Mouse (Mus musculus) hindbrain, embryonic 15.5 days (tissue): Measurements from ENCODE around the gene Rnf151. TPM values are rescaled to one million over a fixed set of nuclear protein-coding genes. Genes with fewer than 3 reads are reported as not detected.
A peak's percentile ranks its signal among the peaks of the same experiment; 100 is the strongest.

Source experiments
- ATAC-seq: fragments of 200-750 bp; cut with Nextera tagmentation; 2 replicates; pipeline ENCODE4 v1.8.0; 2017; ENCODE audit warnings: low read depth, moderate number of reproducible peaks, moderate TSS enrichment; ENCODE audit not compliant: low FRiP score
- H3K27ac ChIP-seq: fragments of 300-500 bp; sonication (generic); replicated peaks from 2 replicates; pipeline ENCODE4 v1.5.1; 2015; ENCODE audit warnings: mild to moderate bottlenecking, inconsistent platforms
- H3K27me3 ChIP-seq: fragments of 300-500 bp; sonication (generic); 2 replicates; pipeline ENCODE4 v1.6.1; 2015; ENCODE audit warnings: control low read depth, inconsistent platforms
- H3K36me3 ChIP-seq: fragments of 300-500 bp; sonication (generic); 2 replicates; pipeline ENCODE4 v1.6.1; 2015; ENCODE audit warnings: control low read depth, inconsistent platforms
- H3K4me1 ChIP-seq: fragments of 300-500 bp; sonication (generic); replicated peaks from 2 replicates; pipeline ENCODE4 v1.6.1; 2015; ENCODE audit warnings: control low read depth, inconsistent platforms
- H3K4me2 ChIP-seq: fragments of 300-500 bp; sonication (generic); 2 replicates; pipeline ENCODE4 v1.6.1; 2015; ENCODE audit warnings: moderate library complexity, mild to moderate bottlenecking, inconsistent platforms
- H3K4me3 ChIP-seq: fragments of 300-500 bp; sonication (generic); 2 replicates; pipeline ENCODE4 v1.5.1; 2015; ENCODE audit warnings: mild to moderate bottlenecking, inconsistent platforms
- H3K9ac ChIP-seq: fragments of 300-500 bp; sonication (generic); 2 replicates; pipeline ENCODE4 v1.6.1; 2015; ENCODE audit warnings: inconsistent platforms
- H3K9me3 ChIP-seq: fragments of 300-500 bp; sonication (generic); 2 replicates; pipeline ENCODE4 v1.6.1; 2016; ENCODE audit warnings: control low read depth, inconsistent platforms
- WGBS: fragments of 180-500 bp; shearing (Covaris S2); methylation state at CpG from one replicate; pipeline ENCODE4 v1.1.7; 2015; 5-methylcytosine and 5-hydroxymethylcytosine counted together
- polyA plus RNA-seq: library from polyadenylated mRNA; unstranded; fragments of >200 nt; fragmentation: Nextera tagmentation; extraction: Ambion mirVana; gene quantifications from 2 replicates; pipeline ENCODE4 v1.2.1, GENCODE M21; 2015

Gene Rnf151
- polyA plus RNA-seq, 1 experiment from 2014 or later = not detected

DNA sequence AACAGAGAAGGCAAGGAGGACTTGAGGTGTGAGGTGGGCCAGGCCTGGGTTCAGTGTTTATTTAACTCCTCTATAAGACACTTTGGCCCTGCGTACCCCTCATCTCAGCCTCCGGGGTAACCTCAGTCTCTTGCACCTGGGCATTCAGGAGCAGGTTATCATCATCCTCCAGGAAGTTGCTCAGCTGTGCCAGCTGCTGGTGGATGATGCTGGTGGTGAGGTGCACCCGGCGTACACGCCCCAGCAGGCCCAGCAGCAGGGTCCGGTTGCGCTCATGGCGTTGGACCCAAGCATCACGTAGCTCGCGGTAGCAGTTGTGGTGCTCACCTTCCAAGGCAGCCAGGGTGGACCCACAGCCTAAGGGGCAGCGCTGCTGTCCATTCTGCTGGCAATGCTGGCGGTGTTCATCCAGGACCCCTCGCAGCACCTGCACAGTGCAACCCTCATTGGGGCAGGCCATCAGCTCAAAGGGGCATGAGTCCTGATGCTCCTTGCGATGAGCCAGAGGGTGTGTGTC is 1.6 kb downstream of the Rnf151 start:
- Histone ChIP-seq H3K27ac (no peak overlapping the region), H3K9ac (no peak overlapping the region), H3K9me3 (no peaks in the 10 kb centered on the region), H3K4me3 (no peak overlapping the region), H3K36me3 (0 out of 2 replicates have a peak, but pooled peaks cover 8% of the 10 kb centered on the region), H3K4me1 (peaks cover 15% of the 10 kb centered on the region), H3K27me3 (no peaks in the 10 kb centered on the region), H3K4me2 (no peak overlapping the region)
- 96% methylated on average over 15 of the region's 15 CpGs for WGBS
- ATAC-seq = no peak

DNA sequence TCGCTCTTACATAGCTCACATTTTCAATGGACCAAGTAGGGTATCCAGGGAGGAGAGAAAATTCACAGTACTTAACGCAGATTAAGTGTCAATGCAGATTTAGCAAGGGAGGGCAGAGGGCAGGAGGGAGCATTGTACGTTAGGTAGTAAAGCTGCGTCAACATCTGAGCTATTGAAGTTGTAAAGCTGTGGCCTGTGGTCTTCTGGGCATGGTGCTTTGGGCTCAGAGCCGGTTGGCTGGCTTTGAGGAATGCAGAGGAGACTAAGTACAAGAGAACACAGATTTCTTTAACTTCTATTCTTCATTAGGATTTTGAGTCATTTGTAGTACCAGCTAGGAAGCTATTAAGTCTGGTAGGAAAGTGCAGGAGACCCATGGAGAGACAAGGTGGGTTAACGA is 2.3 kb downstream of the Rnf151 start:
- H3K27ac ChIP-seq = no peak overlapping the region
- H3K9me3 ChIP-seq = no peaks in the 10 kb centered on the region
- no peak overlapping the region for H3K4me3 ChIP-seq
- H3K9ac ChIP-seq = no peak overlapping the region
- WGBS = 77% methylated on average over 6 of the region's 6 CpGs
- 0 out of 2 replicates have a peak, but pooled peaks cover 8% of the 10 kb centered on the region for H3K36me3 ChIP-seq
- no peak for ATAC-seq
- H3K27me3 ChIP-seq = no peaks in the 10 kb centered on the region
- H3K4me2 ChIP-seq = no peak overlapping the region
- H3K4me1 ChIP-seq = peaks cover 10% of the 10 kb centered on the region

DNA sequence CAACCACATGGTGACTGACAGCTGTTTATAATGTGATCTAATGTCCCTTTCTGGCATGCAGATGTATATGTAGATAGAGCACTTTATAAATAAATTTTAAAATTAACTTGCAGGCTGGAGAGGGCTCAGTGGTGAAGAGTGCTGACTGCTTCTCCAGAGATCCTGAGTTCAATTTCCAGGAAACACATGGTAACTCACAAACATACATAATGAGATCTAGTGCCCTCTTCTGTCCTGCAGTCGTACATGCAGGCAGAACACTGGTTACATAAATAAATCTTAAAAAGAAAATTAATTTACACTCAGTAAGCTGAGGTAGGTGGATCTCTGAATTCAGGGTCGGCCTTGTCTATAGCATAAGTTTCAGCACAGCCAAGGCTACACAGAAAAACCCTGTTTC is 9.2 kb downstream of the Rnf151 start:
- Histone ChIP-seq H3K4me3 (no peak overlapping the region), H3K9me3 (no peaks in the 10 kb centered on the region), H3K4me1 (peaks cover 24% of the 10 kb centered on the region), H3K27me3 (no peaks in the 10 kb centered on the region), H3K9ac (no peak overlapping the region), H3K36me3 (peaks cover 11% of the 10 kb centered on the region), H3K27ac (no peak overlapping the region), H3K4me2 (peak overlapping the region; percentile 71; the same call in 1 of the 2 replicates)
- 32% methylated on average over 2 of the region's 2 CpGs for WGBS
- ATAC-seq = no peak

DNA sequence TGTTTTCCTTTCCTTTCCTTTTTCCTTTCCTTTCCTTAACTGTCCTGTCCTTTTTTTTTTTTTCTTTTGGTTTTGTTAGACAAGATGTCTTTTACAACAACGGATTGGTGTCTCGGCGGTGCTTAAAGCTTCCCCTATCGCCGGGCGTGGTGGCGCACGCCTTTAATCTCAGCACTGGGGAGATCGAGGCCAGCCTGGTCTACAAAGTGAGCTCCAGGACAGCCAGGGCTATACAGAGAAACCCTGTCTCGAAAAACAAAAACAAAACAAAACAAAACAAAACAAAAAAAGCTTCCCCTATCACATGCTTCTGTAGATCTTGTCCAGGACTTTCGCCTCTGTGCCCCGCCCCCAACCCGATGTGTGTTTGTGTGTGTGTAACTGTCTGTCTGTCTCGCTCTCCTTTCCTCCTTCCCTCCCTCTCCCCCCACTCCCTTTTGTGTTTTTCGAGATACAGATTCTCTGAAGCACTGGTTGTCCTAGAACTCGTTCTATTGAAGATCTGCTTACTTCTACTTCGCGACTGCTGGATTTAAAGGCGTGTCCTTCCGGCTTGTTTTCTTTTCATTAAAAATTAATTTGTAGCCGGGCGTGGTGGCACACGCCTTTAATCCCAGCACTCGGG is 9.9 kb downstream of the Rnf151 start:
- Histone ChIP-seq H3K36me3 (peaks cover 11% of the 10 kb centered on the region), H3K4me1 (peaks cover 24% of the 10 kb centered on the region), H3K4me3 (peak overlapping the region; percentile 80), H3K27ac (peak overlapping the region; percentile 81), H3K27me3 (no peaks in the 10 kb centered on the region), H3K4me2 (peak overlapping the region; percentile 71), H3K9ac (peak overlapping the region; percentile 72), H3K9me3 (no peaks in the 10 kb centered on the region)
- WGBS = 6% methylated on average over 24 of the region's 24 CpGs
- ATAC-seq = peak; percentile 73

DNA sequence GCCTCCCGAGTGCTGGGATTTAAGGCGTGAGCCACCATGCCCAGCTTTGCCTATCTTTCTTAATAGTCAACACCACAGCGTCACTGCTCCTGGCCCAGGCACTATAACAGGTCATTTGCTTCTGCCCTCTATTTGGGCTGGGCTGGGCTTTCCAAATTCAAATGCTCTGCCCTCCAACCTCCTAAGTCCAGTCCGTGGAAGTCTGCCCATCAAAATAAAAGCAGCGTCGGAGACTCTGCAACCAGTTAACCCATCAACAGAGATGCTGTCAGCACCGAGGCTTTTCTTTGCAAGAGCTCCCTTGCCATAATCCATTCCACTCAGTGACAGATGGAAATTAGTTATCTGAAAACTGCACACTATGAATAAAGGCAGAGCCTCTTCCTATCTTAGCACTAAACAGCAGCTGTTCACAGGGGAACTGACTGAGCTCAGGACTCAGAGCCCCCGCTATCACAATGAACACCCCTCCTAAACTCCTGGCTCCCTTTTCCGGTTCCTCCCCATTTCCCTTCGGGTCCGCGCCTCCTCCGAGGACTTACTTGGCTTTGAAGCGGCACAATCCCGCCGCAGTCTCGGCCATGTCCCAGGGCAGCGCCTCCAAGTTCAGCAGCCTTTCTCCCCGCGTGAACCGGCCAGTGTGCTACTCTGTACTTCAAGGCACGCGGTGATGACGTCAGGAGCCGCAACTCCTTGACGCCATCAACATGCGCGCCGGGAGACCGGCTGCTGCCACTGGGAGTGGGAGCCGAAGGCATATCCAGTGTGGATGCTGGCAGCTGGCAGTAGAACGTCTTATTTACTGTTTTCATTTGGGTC is 10.7 kb downstream of the Rnf151 start, which contains the start of gene Tbl3:
Gene Tbl3, minus strand, starts transcription at position 679 of the 819 bp plus-strand sequence.
- peaks cover 14% of the 10 kb centered on the region for H3K36me3 ChIP-seq
- peak within 1 kb of the TSS; percentile 80 for H3K4me3 ChIP-seq
- H3K27me3 ChIP-seq = no peaks in the 10 kb centered on the region
- H3K4me1 ChIP-seq = peaks cover 24% of the 10 kb centered on the region
- H3K9ac ChIP-seq = peak within 1 kb of the TSS; percentile 72
- peak within 1 kb of the TSS; percentile 71 for H3K4me2 ChIP-seq
- H3K27ac ChIP-seq = peak within 1 kb of the TSS; percentile 81
- no peaks in the 10 kb centered on the region for H3K9me3 ChIP-seq
- WGBS = 4% methylated on average over 32 of the region's 32 CpGs
- ATAC-seq = peak; percentile 91

DNA sequence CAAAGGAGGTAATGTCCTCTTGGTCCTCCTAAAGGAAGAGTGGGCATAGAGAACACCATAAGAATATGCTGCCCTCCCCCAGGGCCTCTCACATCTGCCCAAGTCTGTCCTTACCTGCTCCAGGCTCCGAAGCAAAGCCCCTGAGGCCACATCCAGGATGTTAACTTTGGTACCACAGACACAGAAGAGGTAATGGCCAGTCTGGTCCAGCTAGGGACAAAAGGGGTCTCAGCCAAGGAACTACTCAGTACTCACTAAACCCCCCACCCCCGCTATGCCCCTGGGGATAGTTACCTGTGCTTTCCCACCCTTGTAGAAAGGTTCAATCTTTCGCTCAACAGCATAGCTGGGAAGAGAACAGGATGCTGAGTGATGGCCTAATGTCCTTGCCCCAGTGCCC is 12.0 kb downstream of the Rnf151 start:
- H3K4me1 ChIP-seq = peaks cover 24% of the 10 kb centered on the region
- WGBS = 88% methylated on average over 3 of the region's 3 CpGs
- no peaks in the 10 kb centered on the region for H3K9me3 ChIP-seq
- no peak for ATAC-seq
- H3K27ac ChIP-seq = no peak overlapping the region
- H3K4me3 ChIP-seq = no peak overlapping the region
- no peak overlapping the region for H3K4me2 ChIP-seq
- no peaks in the 10 kb centered on the region for H3K27me3 ChIP-seq
- no peak overlapping the region for H3K9ac ChIP-seq
- peaks cover 27% of the 10 kb centered on the region for H3K36me3 ChIP-seq

DNA sequence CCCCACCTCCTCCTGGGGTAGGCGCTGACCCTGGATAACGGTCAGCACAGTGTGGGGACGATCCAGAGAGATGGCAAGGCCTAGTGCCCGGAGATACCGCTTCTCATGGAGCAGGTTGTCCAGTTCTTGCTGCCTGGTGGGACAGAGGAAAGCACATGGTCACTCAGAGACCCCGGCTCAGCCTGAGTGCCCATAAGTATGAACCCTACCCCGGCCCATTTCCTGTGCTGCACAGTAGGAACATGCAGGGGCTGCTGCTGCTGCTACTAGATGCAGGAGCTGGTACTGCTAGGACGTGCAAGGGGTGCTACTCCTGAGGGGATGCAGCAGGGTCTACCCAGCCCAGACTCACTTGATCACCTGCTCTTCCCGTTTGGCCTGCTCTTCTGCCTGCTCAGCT is 16.6 kb downstream of the Rnf151 start:
- H3K27ac ChIP-seq = no peak overlapping the region
- ATAC-seq = no peak
- H3K4me2 ChIP-seq = no peak overlapping the region
- WGBS = 93% methylated on average over 9 of the region's 9 CpGs
- H3K9me3 ChIP-seq = no peaks in the 10 kb centered on the region
- H3K4me1 ChIP-seq = peaks cover 18% of the 10 kb centered on the region
- H3K36me3 ChIP-seq = peaks cover 38% of the 10 kb centered on the region
- H3K9ac ChIP-seq = no peak overlapping the region
- H3K4me3 ChIP-seq = no peak overlapping the region
- H3K27me3 ChIP-seq = no peaks in the 10 kb centered on the region

DNA sequence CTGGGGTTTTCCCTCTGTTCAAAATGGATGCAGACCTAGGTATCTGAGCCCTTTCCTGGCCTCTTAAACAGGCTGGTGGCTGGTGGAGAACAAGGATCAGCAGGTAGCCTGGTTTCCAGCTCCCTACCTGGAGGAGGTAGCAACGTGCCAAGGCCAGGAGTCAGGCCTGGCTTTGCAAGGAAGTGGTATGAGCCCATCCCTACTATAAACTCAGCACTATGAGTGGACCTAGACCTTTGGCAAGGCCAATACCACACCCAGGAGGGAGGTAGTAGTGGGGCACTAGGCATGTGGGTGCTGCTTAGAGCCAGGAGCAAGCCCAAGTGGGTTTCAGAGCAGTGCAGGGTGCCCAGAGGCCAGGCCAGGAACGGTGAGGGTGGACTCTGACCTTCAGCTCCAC is 18.4 kb downstream of the Rnf151 start:
- no peak for ATAC-seq
- 91% methylated on average over 2 of the region's 2 CpGs for WGBS
- H3K4me3 ChIP-seq = no peak overlapping the region
- no peak overlapping the region for H3K9ac ChIP-seq
- no peak overlapping the region for H3K27ac ChIP-seq
- H3K27me3 ChIP-seq = no peaks in the 10 kb centered on the region
- H3K4me1 ChIP-seq = peaks cover 19% of the 10 kb centered on the region
- no peaks in the 10 kb centered on the region for H3K9me3 ChIP-seq
- no peak overlapping the region for H3K4me2 ChIP-seq
- peaks cover 36% of the 10 kb centered on the region for H3K36me3 ChIP-seq

DNA sequence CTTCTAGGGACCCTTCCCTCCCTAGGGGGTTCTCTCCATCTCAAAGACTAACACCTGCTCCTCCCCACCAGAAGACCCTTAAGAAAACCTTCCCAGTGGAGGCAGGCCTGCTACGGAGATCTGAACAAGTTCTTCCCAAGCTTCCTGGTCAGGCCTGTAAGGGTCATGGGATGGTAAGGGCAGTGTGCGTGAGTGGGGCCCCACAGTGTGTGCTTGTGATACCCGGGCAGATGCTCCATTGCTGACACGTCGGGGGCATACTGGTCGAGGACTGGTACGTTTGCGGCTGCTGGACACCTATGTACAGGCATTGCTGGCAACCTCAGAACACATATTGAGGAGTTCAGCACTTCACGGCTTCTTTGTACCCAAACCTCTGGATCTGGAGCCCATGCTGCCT is 19.1 kb downstream of the Rnf151 start:
- ATAC-seq = no peak
- no peak overlapping the region for H3K4me2 ChIP-seq
- no peak overlapping the region for H3K27ac ChIP-seq
- H3K27me3 ChIP-seq = no peaks in the 10 kb centered on the region
- no peak overlapping the region for H3K9ac ChIP-seq
- peaks cover 23% of the 10 kb centered on the region for H3K4me1 ChIP-seq
- no peak overlapping the region for H3K4me3 ChIP-seq
- 61% methylated on average over 9 of the region's 9 CpGs for WGBS
- peaks cover 28% of the 10 kb centered on the region for H3K36me3 ChIP-seq
- no peaks in the 10 kb centered on the region for H3K9me3 ChIP-seq

DNA sequence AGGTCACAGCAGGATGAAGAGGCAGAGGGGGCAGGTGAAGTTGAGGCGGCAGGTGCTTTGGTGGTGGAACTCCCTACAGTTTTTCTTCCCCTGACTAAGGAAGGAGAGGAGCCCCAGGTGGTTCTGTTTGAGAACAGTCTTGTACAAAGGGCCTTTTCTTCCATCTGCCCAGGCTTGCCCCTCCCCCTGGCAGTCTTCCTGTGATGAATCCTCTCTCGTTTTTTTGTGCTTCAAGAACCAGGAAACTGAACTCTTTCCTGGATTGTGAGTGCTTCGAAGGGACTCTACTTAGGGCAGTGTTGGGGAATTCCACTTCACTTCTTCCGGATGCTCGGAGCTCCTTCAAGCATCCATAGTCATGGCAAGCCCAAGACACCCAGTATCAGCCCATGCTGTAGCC is 19.9 kb downstream of the Rnf151 start:
- Histone ChIP-seq H3K4me2 (no peak overlapping the region), H3K4me3 (no peak overlapping the region), H3K4me1 (peaks cover 23% of the 10 kb centered on the region), H3K27me3 (no peaks in the 10 kb centered on the region), H3K9ac (no peak overlapping the region), H3K27ac (no peak overlapping the region), H3K9me3 (no peaks in the 10 kb centered on the region), H3K36me3 (peaks cover 31% of the 10 kb centered on the region)
- ATAC-seq = no peak
- 19% methylated on average over 5 of the region's 5 CpGs for WGBS

DNA sequence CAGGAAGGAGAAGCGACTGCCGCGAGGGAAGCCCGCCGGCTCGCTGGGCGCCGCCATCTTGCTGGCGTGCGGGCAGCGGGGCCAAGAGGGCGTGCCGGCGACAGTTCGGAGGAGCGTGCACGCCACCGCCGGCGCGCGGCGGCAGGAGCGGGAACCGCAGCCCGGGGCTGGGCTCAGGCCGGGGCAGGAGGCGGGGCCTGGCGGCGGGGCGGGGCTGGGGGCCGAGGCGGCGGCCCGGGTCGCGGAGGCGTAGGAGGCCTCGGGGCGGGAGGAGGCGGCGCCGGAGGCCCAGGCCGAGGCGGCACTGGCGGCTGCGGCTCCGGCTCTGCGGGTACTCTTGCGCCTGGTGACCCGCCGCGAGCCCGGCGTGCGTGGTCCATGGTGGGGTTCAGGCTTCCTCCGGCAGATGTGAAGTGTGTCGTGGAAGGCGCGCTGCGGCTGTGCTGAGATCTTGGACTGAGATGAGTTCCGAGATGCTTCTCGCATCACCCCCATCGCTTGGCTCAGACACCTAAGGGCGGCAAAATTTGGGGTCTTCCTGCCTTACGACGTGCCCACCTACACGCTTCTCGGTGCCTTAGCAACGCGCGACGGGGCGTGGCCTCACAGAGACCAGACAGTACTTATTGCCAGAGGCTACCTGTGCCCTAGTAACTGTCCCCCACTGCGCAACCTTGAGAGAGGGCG is 21.7 kb downstream of the Rnf151 start, which contains the start of the genes Gfer and Noxo1:
Gene Gfer, minus strand, starts transcription at position 146 of the 687 bp plus-strand sequence.
Gene Noxo1, plus strand, starts transcription at position 224 of the 687 bp plus-strand sequence.
- Histone ChIP-seq H3K9ac (peak within 1 kb of the TSS; percentile 84), H3K9me3 (no peaks in the 10 kb centered on the region), H3K4me1 (peaks cover 31% of the 10 kb centered on the region), H3K4me2 (peak within 1 kb of the TSS; percentile 67), H3K27me3 (no peaks in the 10 kb centered on the region), H3K27ac (peak within 1 kb of the TSS; percentile 95), H3K4me3 (peak within 1 kb of the TSS; percentile 59), H3K36me3 (peaks cover 26% of the 10 kb centered on the region)
- under 1% methylated on average over 55 of the region's 76 CpGs for WGBS
- peak; percentile 91 for ATAC-seq
